Mouse (Mus musculus) forebrain, embryonic 14.5 days (tissue): ENCODE measurements around the gene Lonrf2. TPM values are rescaled to one million over a fixed set of nuclear protein-coding genes. Genes with fewer than 3 reads are reported as not detected.

Experiments used
- ATAC-seq: fragments of 200-750 bp; cut with Nextera tagmentation; 2 replicates; pipeline ENCODE4 v1.8.0; 2017; ENCODE audit warnings: mild to moderate bottlenecking, moderate library complexity
- DNase-seq: peaks from one replicate; pipeline ENCODE4 v3.0.0-alpha.2; 2015; ENCODE audit warnings: low spot score
- H3K27ac ChIP-seq: fragments of 300-500 bp; sonication (generic); 2 replicates; pipeline ENCODE4 v1.5.1; 2014; ENCODE audit warnings: low read depth, mild to moderate bottlenecking, control low read depth, low read length, moderate library complexity
- H3K27me3 ChIP-seq: fragments of 300-500 bp; sonication (generic); replicated peaks from 2 replicates; pipeline ENCODE4 v1.6.1; 2014; ENCODE audit warnings: low read length, control low read depth, mixed read lengths; ENCODE audit not compliant: control insufficient read depth, insufficient read depth
- H3K36me3 ChIP-seq: fragments of 300-500 bp; sonication (generic); 2 replicates; pipeline ENCODE4 v1.6.1; 2014; ENCODE audit warnings: low read length, control low read depth; ENCODE audit not compliant: control insufficient read depth, insufficient read depth
- H3K4me1 ChIP-seq: fragments of 300-500 bp; sonication (generic); 2 replicates; pipeline ENCODE4 v1.6.1; 2014; ENCODE audit warnings: antibody characterized with exemption, low read length, control low read depth; ENCODE audit not compliant: control insufficient read depth, insufficient read depth
- H3K4me2 ChIP-seq: fragments of 300-500 bp; sonication (generic); 2 replicates; pipeline ENCODE4 v1.6.1; 2014; ENCODE audit warnings: mild to moderate bottlenecking, control low read depth, low read length
- H3K4me3 ChIP-seq: fragments of 300-500 bp; sonication (generic); 2 replicates; pipeline ENCODE4 v1.5.1; 2014; ENCODE audit warnings: low read depth, low read length, control low read depth
- H3K9ac ChIP-seq: fragments of 300-500 bp; sonication (generic); 2 replicates; pipeline ENCODE4 v1.6.1; 2014; ENCODE audit warnings: mild to moderate bottlenecking, low read length, control low read depth, moderate library complexity
- H3K9me3 ChIP-seq: fragments of 300-500 bp; sonication (generic); replicated peaks from 2 replicates; pipeline ENCODE4 v1.6.1; 2016; ENCODE audit warnings: low read length, control low read depth, mixed read lengths; ENCODE audit not compliant: control insufficient read depth
- WGBS: fragments of 180-500 bp; shearing (Covaris S2); extraction: QIAGEN DNeasy Blood & Tissue Kit; methylation state at CpG from one replicate; pipeline ENCODE4 v1.1.7; 2014; 5-methylcytosine and 5-hydroxymethylcytosine counted together
- polyA plus RNA-seq: library from polyadenylated mRNA; unstranded; fragments of >200 nt; fragmentation: Nextera tagmentation; extraction: Ambion mirVana; gene quantifications from 2 replicates; pipeline ENCODE4 v1.2.1, GENCODE M21; 2014

Gene Lonrf2
- polyA plus RNA-seq, 1 experiment from 2014 or later: 10.5 TPM

- H3K4me3 ChIP-seq: no peak overlapping the region
- no peaks in the 10 kb centered on the region for H3K27me3 ChIP-seq
- H3K9me3 ChIP-seq: no peaks in the 10 kb centered on the region
- H3K4me2 ChIP-seq: peak overlapping the region; percentile 44; the same call in 1 of the 2 replicates
- 28% methylated on average over 2 of the region's 2 CpGs for WGBS
- peaks cover 5% of the 10 kb centered on the region for H3K4me1 ChIP-seq
- no peaks in the 10 kb centered on the region for H3K36me3 ChIP-seq
- H3K9ac ChIP-seq: no peak overlapping the region
- ATAC-seq (peak; percentile 52), DNase-seq (peak; percentile 47)
- H3K27ac ChIP-seq: no peak overlapping the region
Observed at GRCm38 (mm10) chr1:38848451-38849289, 12.2 kb upstream of the Lonrf2 start.

GRCm38 (mm10) chr1:38847975-38848374 is 11.5 kb upstream of the Lonrf2 start:
- H3K4me3 ChIP-seq: peak overlapping the region; percentile 24
- no peaks in the 10 kb centered on the region for H3K36me3 ChIP-seq
- 5% methylated on average over 11 of the region's 11 CpGs for WGBS
- H3K9ac ChIP-seq: peak overlapping the region; percentile 25
- peak overlapping the region; percentile 76 for H3K27ac ChIP-seq
- H3K9me3 ChIP-seq: no peaks in the 10 kb centered on the region
- H3K27me3 ChIP-seq: no peaks in the 10 kb centered on the region
- DNase-seq (peak; percentile 90), ATAC-seq (peak; percentile 84)
- peaks cover 9% of the 10 kb centered on the region for H3K4me1 ChIP-seq
- peak overlapping the region; percentile 44 for H3K4me2 ChIP-seq

- peaks cover 4% of the 10 kb centered on the region; the same call in 1 of the 2 replicates for H3K4me1 ChIP-seq
- no peak overlapping the region for H3K4me2 ChIP-seq
- DNase-seq (peak; percentile 67), ATAC-seq (peak; percentile 57; the same call in 1 of the 2 replicates)
- no peak overlapping the region for H3K27ac ChIP-seq
- no peaks in the 10 kb centered on the region for H3K27me3 ChIP-seq
- no peak overlapping the region for H3K4me3 ChIP-seq
- no peaks in the 10 kb centered on the region for H3K9me3 ChIP-seq
- 16% methylated on average over 4 of the region's 4 CpGs for WGBS
- H3K36me3 ChIP-seq: no peaks in the 10 kb centered on the region
- H3K9ac ChIP-seq: no peak overlapping the region
Observed at GRCm38 (mm10) chr1:38843275-38843674, 6.8 kb upstream of the Lonrf2 start.

GRCm38 (mm10) chr1:38842861-38843260 is 6.3 kb upstream of the Lonrf2 start:
- Histone ChIP-seq H3K36me3 (no peaks in the 10 kb centered on the region), H3K4me1 (peaks cover 4% of the 10 kb centered on the region; the same call in 1 of the 2 replicates), H3K27ac (no peak overlapping the region), H3K4me3 (no peak overlapping the region), H3K9ac (no peak overlapping the region), H3K9me3 (no peaks in the 10 kb centered on the region), H3K4me2 (no peak overlapping the region), H3K27me3 (no peaks in the 10 kb centered on the region)
- DNase-seq (no peak), ATAC-seq (no peak)
- 53% methylated on average over 1 of the region's 1 CpGs for WGBS

DNA sequence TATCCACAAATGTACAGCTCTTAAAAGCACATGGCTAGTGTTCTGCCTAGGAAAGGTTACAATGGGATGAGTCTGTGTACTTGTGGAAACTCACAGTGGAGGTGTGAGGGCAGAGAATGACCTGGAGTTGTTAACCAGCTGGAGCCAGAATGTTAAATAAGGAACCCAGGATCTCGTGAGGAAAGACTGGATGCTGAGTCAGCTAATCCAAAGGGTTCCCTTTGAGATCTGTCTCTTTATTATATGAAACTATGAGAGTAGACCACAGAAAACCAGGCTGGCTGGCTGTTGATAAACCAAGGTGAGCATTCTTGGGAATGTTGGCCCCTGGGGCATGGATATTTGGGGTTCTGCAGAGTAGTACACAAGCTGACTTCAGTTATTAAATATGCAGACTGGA is 3.4 kb upstream of the Lonrf2 start:
- ATAC-seq: no peak
- Histone ChIP-seq H3K4me3 (no peak overlapping the region), H3K4me2 (no peak overlapping the region), H3K27ac (no peak overlapping the region), H3K9ac (no peak overlapping the region), H3K36me3 (no peaks in the 10 kb centered on the region), H3K27me3 (no peaks in the 10 kb centered on the region), H3K9me3 (no peaks in the 10 kb centered on the region), H3K4me1 (peaks cover 9% of the 10 kb centered on the region)
- no peak for DNase-seq
- WGBS: 51% methylated on average over 1 of the region's 1 CpGs

GRCm38 (mm10) chr1:38835568-38836476 is 689 bp downstream of the Lonrf2 start:
- H3K9ac ChIP-seq: peak overlapping the region; percentile 82
- H3K9me3 ChIP-seq: no peaks in the 10 kb centered on the region
- no peaks in the 10 kb centered on the region for H3K27me3 ChIP-seq
- peak; percentile 83 for ATAC-seq
- peak overlapping the region; percentile 85 for H3K27ac ChIP-seq
- H3K4me3 ChIP-seq: peak overlapping the region; percentile 71
- peak; percentile 64 for DNase-seq
- no peaks in the 10 kb centered on the region for H3K36me3 ChIP-seq
- peak overlapping the region; percentile 96 for H3K4me2 ChIP-seq
- WGBS: 2% methylated on average over 98 of the region's 103 CpGs
- H3K4me1 ChIP-seq: peaks cover 6% of the 10 kb centered on the region; the same call in 1 of the 2 replicates

- WGBS: 33% methylated on average over 3 of the region's 3 CpGs
- DNase-seq: peak; percentile 63
- no peak for ATAC-seq
Observed at GRCm38 (mm10) chr1:38834899-38835298, 1.6 kb downstream of the Lonrf2 start.

GRCm38 (mm10) chr1:38824926-38825325 is 11.6 kb downstream of the Lonrf2 start:
- Histone ChIP-seq H3K4me3 (no peak overlapping the region), H3K9ac (no peak overlapping the region), H3K27me3 (no peaks in the 10 kb centered on the region), H3K4me2 (no peak overlapping the region), H3K4me1 (no peaks in the 10 kb centered on the region), H3K9me3 (no peaks in the 10 kb centered on the region), H3K27ac (no peak overlapping the region), H3K36me3 (peaks cover 2% of the 10 kb centered on the region; the same call in 1 of the 2 replicates)
- WGBS: 61% methylated on average over 2 of the region's 2 CpGs
- DNase-seq (peak; percentile 33), ATAC-seq (no peak)

More at GRCm38 (mm10) chr1:38834899-38835298, 1.6 kb downstream of the Lonrf2 start:
- Histone ChIP-seq H3K4me3 (peak overlapping the region; percentile 71), H3K4me1 (peaks cover 6% of the 10 kb centered on the region; the same call in 1 of the 2 replicates), H3K36me3 (no peaks in the 10 kb centered on the region), H3K9ac (no peak overlapping the region; the same call in 1 of the 2 replicates), H3K27ac (no peak overlapping the region), H3K9me3 (no peaks in the 10 kb centered on the region), H3K4me2 (peak overlapping the region; percentile 96), H3K27me3 (no peaks in the 10 kb centered on the region)
